ENCODE assay signal across 9 mouse cellular contexts in genomic region chr15:6570876-6571275, GRCm38 (mm10). TPM values are rescaled to one million over a fixed set of nuclear protein-coding genes. Genes with fewer than 3 reads are reported as not detected.
DNase-seq lines count a peak whose midpoint lies in the region; ATAC-seq and TF ChIP-seq lines count a peak whose summit lies in the region.
"Had no signal": no experiment of that assay in that cellular context is flagged by ENCODE, and none has a peak within 500 bp of the region (broad histone marks: within the 10 kb centered on the region; RNA-seq: fewer than 3 reads in every experiment).

No protein-coding gene starts in this region.

- no peak overlapping the region for H3K9ac ChIP-seq in MEL (ENCODE audit: control insufficient read depth, low read depth, low read length, poor library complexity, severe bottlenecking)
- H3K9ac ChIP-seq in heart, embryonic 11.5 days (ENCODE audit: low read depth, low read length), result no peak overlapping the region
- no peak overlapping the region for H3K9ac ChIP-seq in lung, embryonic 14.5 days
- H3K9ac ChIP-seq: limb, embryonic 15.5 days had no signal

- H3K27ac ChIP-seq in MEL (ENCODE audit: control insufficient read depth, low read depth, low read length), result no peak overlapping the region
- no peak overlapping the region for H3K27ac ChIP-seq in embryonic fibroblast, embryonic 13.5 days (ENCODE audit: insufficient read depth, low read length)
- H3K27ac ChIP-seq in heart, embryonic 11.5 days (ENCODE audit: low read depth, low read length), result no peak overlapping the region
- H3K27ac ChIP-seq in lung, embryonic 14.5 days (ENCODE audit: low read depth), result no peak overlapping the region
- H3K27ac ChIP-seq: limb, embryonic 15.5 days had no signal

- H3K4me3 ChIP-seq in MEL (ENCODE audit: control insufficient read depth in 1 of 2, insufficient read depth in 1 of 2, low read depth in 2 of 2, low read length in 2 of 2), result no peak overlapping the region
- H3K4me3 ChIP-seq in embryonic fibroblast, embryonic 13.5 days (ENCODE audit: insufficient read depth, low read length), result no peak overlapping the region
- no peak overlapping the region for H3K4me3 ChIP-seq in heart, embryonic 11.5 days (ENCODE audit: low read depth, low read length)
- no peak overlapping the region for H3K4me3 ChIP-seq in lung, embryonic 14.5 days (ENCODE audit: low read depth, low read length)
- H3K4me3 ChIP-seq: limb, embryonic 15.5 days had no signal

- H3K4me1 ChIP-seq in MEL (ENCODE audit: control insufficient read depth in 1 of 2, insufficient read depth in 2 of 2, low read length in 2 of 2), result peaks cover 10 to 18% of the 10 kb centered on the region in 2 experiments
- peaks cover 2% of the 10 kb centered on the region; the same call in 1 of the 2 replicates for H3K4me1 ChIP-seq in embryonic fibroblast, embryonic 13.5 days (ENCODE audit: control insufficient read depth, insufficient read depth, low read length)
- H3K4me1 ChIP-seq in heart, embryonic 11.5 days (ENCODE audit: control insufficient read depth, insufficient read depth, low read length), result no peaks in the 10 kb centered on the region
- H3K4me1 ChIP-seq in lung, embryonic 14.5 days (ENCODE audit: insufficient read depth), result no peaks in the 10 kb centered on the region

- peak; percentile 78 for DNase-seq in MEL (ENCODE audit: low read depth, low spot score)
- peak; percentile 76 for DNase-seq in brain, adult 2 months (ENCODE audit: low read depth, low spot score)
- peak; percentile 76 for DNase-seq in kidney, postnatal 14 days
- peak; percentile 91 for DNase-seq in lung, embryonic 14.5 days
- peak; percentile 64 for DNase-seq in ovary, postnatal 14 days (ENCODE audit: low spot score)

- peak in 1 of 2 experiments; percentile 24; a peak in 1 of 4 replicates for TF ChIP-seq EP300 in MEL (IDR thresholded peaks at IDR 0.05; ENCODE audit: low read depth in 1 of 2, low read length in 2 of 2)

- no peaks in the 10 kb centered on the region for H3K9me3 ChIP-seq in MEL (replicated peaks; ENCODE audit: insufficient read depth, low read length)
- H3K9me3 ChIP-seq in heart, embryonic 11.5 days (replicated peaks; ENCODE audit: control insufficient read depth, low read length), result no peaks in the 10 kb centered on the region
- no peaks in the 10 kb centered on the region for H3K9me3 ChIP-seq in lung, embryonic 14.5 days (ENCODE audit: low read depth, low read length)
- H3K9me3 ChIP-seq: limb, embryonic 15.5 days had no signal

- peaks cover 0 to 21% of the 10 kb centered on the region in 2 experiments; a peak in 2 of 4 replicates for H3K36me3 ChIP-seq in MEL (ENCODE audit: control insufficient read depth in 1 of 2, insufficient read depth in 2 of 2, low read length in 2 of 2)
- H3K36me3 ChIP-seq in heart, embryonic 11.5 days (ENCODE audit: control insufficient read depth, insufficient read depth, low read length), result no peaks in the 10 kb centered on the region
- H3K36me3 ChIP-seq in lung, embryonic 14.5 days (ENCODE audit: insufficient read depth), result no peaks in the 10 kb centered on the region
- H3K36me3 ChIP-seq: limb, embryonic 15.5 days had no signal

- TF ChIP-seq POLR2A in MEL (IDR thresholded peaks at IDR 0.05; ENCODE audit: control insufficient read depth in 1 of 2, insufficient read depth in 1 of 2, low read depth in 1 of 2, low read length in 2 of 2, poor library complexity in 1 of 2), result no peak
- TF ChIP-seq POLR2A in embryonic fibroblast, embryonic 13.5 days (IDR thresholded peaks at IDR 0.05; ENCODE audit: low read depth, low read length), result no peak

- H3K79me2 ChIP-seq in MEL (ENCODE audit: control insufficient read depth, insufficient read depth, low read length, poor library complexity), result no peaks in the 10 kb centered on the region

- H3K4me2 ChIP-seq in heart, embryonic 11.5 days, result no peak overlapping the region
- H3K4me2 ChIP-seq in lung, embryonic 14.5 days, result no peak overlapping the region
- H3K4me2 ChIP-seq: limb, embryonic 15.5 days had no signal

- peak; percentile 85 to 92 (median 91) for TF ChIP-seq CTCF in MEL (IDR thresholded peaks at IDR 0.05 in 2 of 3, conservative IDR thresholded peaks at IDR 0.05 in 1 of 3; ENCODE audit: control insufficient read depth in 1 of 3, insufficient read depth in 1 of 3, low read depth in 2 of 3, low read length in 3 of 3, poor library complexity in 1 of 3, severe bottlenecking in 1 of 3)
- TF ChIP-seq CTCF in embryonic fibroblast, embryonic 13.5 days (IDR thresholded peaks at IDR 0.05; ENCODE audit: borderline replicate concordance, insufficient read depth, low read length), result peak; percentile 50; the same call in 1 of the 2 replicates
- peak; percentile 91 for TF ChIP-seq CTCF in lung, embryonic 14.5 days (IDR thresholded peaks at IDR 0.05; ENCODE audit: low read depth)

- 0 out of 2 replicates have a peak, but pooled peaks have one; percentile 42 for ATAC-seq in heart, embryonic 11.5 days (replicated peaks; ENCODE audit: insufficient number of reproducible peaks, low FRiP score, low TSS enrichment)
- peak; percentile 82 for ATAC-seq in lung, embryonic 14.5 days (ENCODE audit: insufficient read depth)
- ATAC-seq in inflammation-experienced regulatory T-cells, adult 6 months, result no peak

- no peaks in the 10 kb centered on the region for H3K27me3 ChIP-seq in MEL (ENCODE audit: control insufficient read depth in 1 of 2, insufficient read depth in 2 of 2, low read length in 2 of 2)
- H3K27me3 ChIP-seq in heart, embryonic 11.5 days (ENCODE audit: control insufficient read depth, insufficient read depth, low read length), result no peaks in the 10 kb centered on the region
- no peaks in the 10 kb centered on the region for H3K27me3 ChIP-seq in lung, embryonic 14.5 days (ENCODE audit: insufficient read depth, low read length)
- H3K27me3 ChIP-seq: limb, embryonic 15.5 days had no signal

- 5% methylated on average over 7 of the region's 7 CpGs for WGBS in heart, embryonic 11.5 days (ENCODE audit: insufficient replicate concordance)
- 5% methylated on average over 7 of the region's 7 CpGs for whole genome bisulfite sequencing in lung, embryonic 14.5 days

- peak; percentile 92 for TF ChIP-seq RAD21 in MEL (IDR thresholded peaks at IDR 0.05; ENCODE audit: low read depth, low read length)

TF ChIP-seq in MEL, 35 proteins besides CTCF, POLR2A, EP300 and RAD21:
- TF ChIP-seq MYC (IDR thresholded peaks at IDR 0.05; ENCODE audit: low read depth, low read length) (0 out of 2 replicates have a peak, but pooled peaks have one; percentile 25), ZC3H11A (IDR thresholded peaks at IDR 0.05; ENCODE audit: low read depth, low read length) (peak; percentile 91), POLR2AphosphoS5 (IDR thresholded peaks at IDR 0.05; ENCODE audit: borderline replicate concordance, low read depth, low read length) (no peak), SMC3 (IDR thresholded peaks at IDR 0.05; ENCODE audit: low read depth, low read length) (peak; percentile 92)

RNA-seq across cellular contexts. Expression of gene Fyb, which starts 48.2 kb away (rescaled TPM):
- 196 and 208 TPM in 2 replicates for total RNA-seq in MEL (2012; rRNA removed)
- polyA plus RNA-seq in MEL (2012; ENCODE audit: insufficient read depth in 1 of 2, insufficient read length in 2 of 2, low read depth in 1 of 2, low replicate concordance in 2 of 2, missing spikeins in 1 of 2), result 100 to 1,000 TPM in 1 of 2 experiments, not detected in 1; 175 TPM
- polyA plus RNA-seq in embryonic fibroblast, embryonic 13.5 days (2011; ENCODE audit: insufficient read length, low read depth, missing spikeins), result 1.3 and 5.7 TPM in 2 replicates
- 3.7 and 4.6 TPM in 2 replicates for polyA plus RNA-seq in heart, embryonic 11.5 days (2014; fragmentation: Nextera tagmentation; extraction: Ambion mirVana)
- 6.2 and 6.5 TPM in 2 replicates for polyA plus RNA-seq in lung, embryonic 14.5 days (2014; fragmentation: Nextera tagmentation; extraction: Ambion mirVana)
- 100 to 1,000 TPM; 539 to 808 (median 732) TPM for polyA plus RNA-seq in inflammation-experienced regulatory T-cells, adult 6 months (2017; shearing (Covaris generic))
